Mouse (Mus musculus): ENCODE measurements around the gene Olfr94.
"Not testable (repeated sequence)": the region's sequence is repeated elsewhere in the genome, so short reads cannot be mapped to it uniquely, and the experiment has no call there.

Gene Olfr94

GRCm38 (mm10) chr17:37200894-37201293 lies at the start of gene Olfr94:
TSS of gene Olfr94 (minus strand) at chr17:37200994.
- DNase-seq (ENCODE audit: low spot score): no peak

- peak; percentile 33 for DNase-seq (ENCODE audit: low spot score)
These were observed 49.8 kb upstream of the Olfr94 start for GRCm38 (mm10) chr17:37250544-37250943.

GRCm38 (mm10) chr17:37249460-37249859 lies 48.7 kb upstream of the Olfr94 start:
- DNase-seq (ENCODE audit: low spot score): no peak

- DNase-seq (ENCODE audit: low spot score): peak; percentile 52
These were observed 45.9 kb upstream of the Olfr94 start for GRCm38 (mm10) chr17:37246715-37247114.

- no peak for DNase-seq (ENCODE audit: low spot score)
These were observed 41.4 kb upstream of the Olfr94 start for GRCm38 (mm10) chr17:37242198-37242597.

- DNase-seq (ENCODE audit: low spot score): not testable (repeated sequence)
These were observed 36.4 kb upstream of the Olfr94 start, which contains the start of gene Olfr97 for GRCm38 (mm10) chr17:37237230-37237629. TSS of gene Olfr97 (minus strand) at chr17:37237330.

GRCm38 (mm10) chr17:37221879-37222278 lies 21.1 kb upstream of the Olfr94 start:
- peak; percentile 8 for DNase-seq (ENCODE audit: low spot score)

GRCm38 (mm10) chr17:37219846-37220245 lies 19.1 kb upstream of the Olfr94 start, which contains the start of gene Olfr96:
TSS of gene Olfr96 (plus strand) at chr17:37220146.
- no peak for DNase-seq (ENCODE audit: low spot score)

GRCm38 (mm10) chr17:37218486-37218885 lies 17.7 kb upstream of the Olfr94 start:
- no peak for DNase-seq (ENCODE audit: low spot score)

- DNase-seq (ENCODE audit: low spot score): no peak
These were observed 12.2 kb upstream of the Olfr94 start, which contains the start of gene Olfr95 for GRCm38 (mm10) chr17:37213018-37213417. TSS of gene Olfr95 (minus strand) at chr17:37213118.

GRCm38 (mm10) chr17:37210884-37211768 lies 10.3 kb upstream of the Olfr94 start:
- peak; percentile 14 for DNase-seq (ENCODE audit: low spot score)

GRCm38 (mm10) chr17:37203917-37204236 lies 3.1 kb upstream of the Olfr94 start:
- no peak for DNase-seq (ENCODE audit: low spot score)

- peak; percentile 92 for DNase-seq (ENCODE audit: low spot score)
These were observed 2.6 kb upstream of the Olfr94 start for GRCm38 (mm10) chr17:37203206-37203916.

GRCm38 (mm10) chr17:37196845-37197724 lies 3.7 kb downstream of the Olfr94 start:
- peak; percentile 71 for DNase-seq (ENCODE audit: low spot score)

GRCm38 (mm10) chr17:37194782-37195181 lies 6.0 kb downstream of the Olfr94 start:
- DNase-seq (ENCODE audit: low spot score): no peak

- DNase-seq (ENCODE audit: low spot score): no peak
These were observed 7.1 kb downstream of the Olfr94 start, which contains the start of gene Ubd for GRCm38 (mm10) chr17:37193656-37194055. TSS of gene Ubd (plus strand) at chr17:37193892.

GRCm38 (mm10) chr17:37193032-37193431 lies 7.8 kb downstream of the Olfr94 start:
- no peak for DNase-seq (ENCODE audit: low spot score)

GRCm38 (mm10) chr17:37190711-37191110 lies 10.1 kb downstream of the Olfr94 start:
- peak; percentile 55 for DNase-seq (ENCODE audit: low spot score)

- DNase-seq (ENCODE audit: low spot score): no peak
These were observed 15.3 kb downstream of the Olfr94 start for GRCm38 (mm10) chr17:37185474-37185873.

GRCm38 (mm10) chr17:37161394-37161793 lies 39.4 kb downstream of the Olfr94 start, which contains the start of gene Olfr93:
TSS of gene Olfr93 (minus strand) at chr17:37161494.
- DNase-seq (ENCODE audit: low spot score): no peak

Data from embryo, embryonic 10.5 days (tissue).